Mouse (Mus musculus): Measurements from ENCODE around the gene Arl3.

DNA sequence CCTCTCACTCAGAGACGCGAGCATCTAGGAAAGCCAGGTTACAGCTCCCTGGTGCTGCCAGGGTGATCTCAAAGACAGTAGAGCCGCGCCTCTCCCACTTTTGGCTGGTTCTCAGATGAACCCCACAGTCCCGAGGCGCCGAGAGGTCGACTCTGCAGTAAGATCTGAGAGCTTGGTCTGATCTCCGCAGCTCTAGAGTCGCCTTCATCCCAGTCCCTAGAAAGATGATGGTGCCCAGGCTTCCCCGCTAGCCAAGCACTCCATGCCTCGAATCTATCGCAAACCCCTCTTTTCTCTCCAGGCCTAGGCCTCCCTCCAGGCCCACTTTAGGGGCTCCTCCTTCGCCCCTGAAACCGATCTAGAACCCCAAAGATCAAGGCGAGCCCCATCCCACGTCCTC is 450 bp downstream of the Arl3 start:
- TF ChIP-seq POLR2A (IDR thresholded peaks at IDR 0.05; ENCODE audit: insufficient read depth, low read depth, low read length) (no peak), CTCF (IDR thresholded peaks at IDR 0.05; ENCODE audit: insufficient read depth, low read depth, low read length) (no peak)
